Mouse (Mus musculus): Measurements from ENCODE around the gene Olfr1410. TPM values are rescaled to one million over a fixed set of nuclear protein-coding genes. Genes with fewer than 3 reads are reported as not detected.

Olfr1410 gene
- polyA plus RNA-seq, 1 experiment from 2014 or later, result not detected

DNA sequence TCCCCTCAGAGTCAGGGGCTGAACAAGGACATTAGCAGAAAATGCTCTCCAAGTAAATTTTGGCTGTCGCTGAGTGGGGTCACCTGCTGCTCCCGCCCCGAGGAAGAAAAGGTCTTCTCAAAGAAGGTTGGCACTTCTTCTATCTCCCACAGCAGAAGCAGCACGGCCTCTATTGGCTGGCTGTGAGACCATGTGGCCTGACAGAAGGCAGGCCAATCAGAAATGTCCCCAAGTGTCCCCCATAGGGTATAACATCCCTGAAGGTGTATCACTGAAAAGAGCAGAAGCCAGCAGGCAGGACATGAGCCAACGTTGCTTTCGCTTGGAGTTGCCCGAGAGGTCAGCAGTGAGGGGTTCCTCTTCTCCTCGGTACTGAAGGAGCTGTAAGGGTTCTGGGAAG, 30.4 kb downstream of the Olfr1410 start:
- H3K9me3 ChIP-seq (replicated peaks; ENCODE audit: control insufficient read depth, low read length), result no peaks in the 10 kb centered on the region
- no peak overlapping the region for H3K9ac ChIP-seq (ENCODE audit: low read depth, low read length)
- H3K27me3 ChIP-seq (ENCODE audit: control insufficient read depth, insufficient read depth, low read depth, low read length), result no peaks in the 10 kb centered on the region
- H3K27ac ChIP-seq (ENCODE audit: low read length), result no peak overlapping the region
- no peak overlapping the region for H3K4me3 ChIP-seq (ENCODE audit: low read depth, low read length)
- ATAC-seq (ENCODE audit: low read depth), result no peak
- H3K4me1 ChIP-seq (ENCODE audit: control insufficient read depth, low read depth, low read length), result peaks cover 7% of the 10 kb centered on the region
- H3K4me2 ChIP-seq (ENCODE audit: low read depth, low read length), result no peak overlapping the region
- H3K36me3 ChIP-seq (ENCODE audit: control insufficient read depth, insufficient read depth), result no peaks in the 10 kb centered on the region; the same call in 1 of the 2 replicates
- WGBS (ENCODE audit: insufficient replicate concordance), result 75% methylated on average over 8 of the region's 8 CpGs

DNA sequence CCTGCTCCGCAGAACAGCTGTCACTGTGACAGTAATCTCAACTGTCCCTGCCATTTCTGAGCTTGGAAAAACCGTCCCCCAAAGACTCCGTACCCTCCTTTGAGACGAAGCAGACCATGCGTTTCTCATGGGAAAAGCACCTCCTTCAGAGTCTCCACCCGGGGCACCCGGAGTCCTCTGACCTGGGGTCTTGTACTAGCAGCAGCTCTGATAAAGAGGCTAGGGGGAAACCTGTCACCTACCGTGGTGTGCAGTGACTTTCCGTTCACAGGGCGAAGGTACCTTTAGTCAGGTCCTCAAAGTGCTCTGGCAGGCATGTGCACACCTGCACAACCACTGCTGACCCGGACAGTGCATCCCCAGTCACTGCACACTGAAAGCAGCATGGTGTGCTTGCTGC, 31.1 kb downstream of the Olfr1410 start:
- Histone ChIP-seq H3K27ac (ENCODE audit: low read length) (no peak overlapping the region), H3K27me3 (ENCODE audit: control insufficient read depth, insufficient read depth, low read depth, low read length) (no peaks in the 10 kb centered on the region), H3K4me2 (ENCODE audit: low read depth, low read length) (no peak overlapping the region), H3K4me3 (ENCODE audit: low read depth, low read length) (no peak overlapping the region), H3K9ac (ENCODE audit: low read depth, low read length) (no peak overlapping the region), H3K4me1 (ENCODE audit: control insufficient read depth, low read depth, low read length) (peaks cover 7% of the 10 kb centered on the region), H3K9me3 (replicated peaks; ENCODE audit: control insufficient read depth, low read length) (no peaks in the 10 kb centered on the region), H3K36me3 (ENCODE audit: control insufficient read depth, insufficient read depth) (no peaks in the 10 kb centered on the region; the same call in 1 of the 2 replicates)
- ATAC-seq (ENCODE audit: low read depth), result no peak
- WGBS (ENCODE audit: insufficient replicate concordance), result 81% methylated on average over 11 of the region's 11 CpGs

DNA sequence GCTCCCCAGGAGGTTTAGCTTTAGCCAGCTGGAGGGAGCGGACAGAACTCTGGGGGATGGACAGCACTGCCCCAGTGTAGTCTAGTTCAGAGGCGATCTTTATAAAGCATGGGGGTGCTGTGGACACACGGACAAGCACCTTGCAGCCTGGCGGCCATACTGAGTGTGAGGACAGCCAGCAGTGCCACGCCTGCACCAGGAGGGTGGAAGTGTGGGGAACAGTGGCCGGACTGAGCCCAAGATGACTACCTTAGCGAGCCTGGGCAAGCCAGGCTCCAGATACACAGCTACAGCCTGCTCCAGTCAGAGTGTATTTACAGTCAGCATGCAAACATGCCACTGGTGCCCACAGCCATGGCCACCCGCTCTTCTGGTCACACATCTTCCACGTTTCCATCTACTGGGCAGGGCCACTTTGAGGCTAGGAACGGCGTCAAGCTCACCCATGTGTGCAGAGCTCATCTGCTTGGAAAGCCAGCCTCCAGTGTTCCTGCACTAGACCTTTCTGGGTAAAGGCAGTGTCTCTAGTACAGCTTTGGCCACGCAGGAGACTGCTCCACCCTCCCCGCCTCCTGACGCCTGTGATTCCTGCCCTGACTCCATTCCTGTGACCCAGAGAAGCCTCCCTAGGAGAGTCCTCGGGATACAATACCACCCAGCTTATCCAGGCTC, 32.1 kb downstream of the Olfr1410 start:
- H3K4me1 ChIP-seq (ENCODE audit: control insufficient read depth, low read depth, low read length), result peaks cover 13% of the 10 kb centered on the region
- no peak overlapping the region for H3K4me2 ChIP-seq (ENCODE audit: low read depth, low read length)
- no peaks in the 10 kb centered on the region for H3K9me3 ChIP-seq (replicated peaks; ENCODE audit: control insufficient read depth, low read length)
- no peak overlapping the region for H3K27ac ChIP-seq (ENCODE audit: low read length)
- no peak overlapping the region for H3K9ac ChIP-seq (ENCODE audit: low read depth, low read length)
- H3K4me3 ChIP-seq (ENCODE audit: low read depth, low read length), result no peak overlapping the region
- ATAC-seq (ENCODE audit: low read depth), result no peak
- H3K27me3 ChIP-seq (ENCODE audit: control insufficient read depth, insufficient read depth, low read depth, low read length), result no peaks in the 10 kb centered on the region
- no peaks in the 10 kb centered on the region; the same call in 1 of the 2 replicates for H3K36me3 ChIP-seq (ENCODE audit: control insufficient read depth, insufficient read depth)
- whole genome bisulfite sequencing (ENCODE audit: insufficient replicate concordance), result 75% methylated on average over 15 of the region's 15 CpGs

DNA sequence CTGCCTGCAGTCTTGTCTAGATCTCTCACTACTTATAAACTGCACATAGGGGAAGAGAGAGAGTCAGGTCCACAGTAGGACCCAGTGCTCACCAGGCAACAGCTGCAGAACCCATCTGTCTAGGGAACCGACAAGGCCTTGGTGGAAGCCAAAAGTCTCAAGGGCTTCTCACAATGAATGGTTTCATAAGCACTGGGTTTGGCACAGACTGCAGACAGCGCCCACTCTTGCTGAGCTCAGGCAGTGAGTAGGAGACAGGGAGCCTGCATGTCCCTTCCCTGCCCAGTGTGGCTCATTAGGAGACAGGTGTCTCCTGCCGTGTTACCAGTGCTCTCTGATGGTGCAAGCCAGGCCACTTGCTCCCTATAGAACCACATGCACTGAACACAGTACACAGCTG, 32.6 kb downstream of the Olfr1410 start:
- H3K27me3 ChIP-seq (ENCODE audit: control insufficient read depth, insufficient read depth, low read depth, low read length), result no peaks in the 10 kb centered on the region
- no peak overlapping the region for H3K27ac ChIP-seq (ENCODE audit: low read length)
- H3K4me1 ChIP-seq (ENCODE audit: control insufficient read depth, low read depth, low read length), result peaks cover 13% of the 10 kb centered on the region
- H3K9ac ChIP-seq (ENCODE audit: low read depth, low read length), result no peak overlapping the region
- H3K4me2 ChIP-seq (ENCODE audit: low read depth, low read length), result no peak overlapping the region
- H3K4me3 ChIP-seq (ENCODE audit: low read depth, low read length), result no peak overlapping the region
- no peaks in the 10 kb centered on the region for H3K9me3 ChIP-seq (replicated peaks; ENCODE audit: control insufficient read depth, low read length)
- 82% methylated on average over 3 of the region's 3 CpGs for WGBS (ENCODE audit: insufficient replicate concordance)
- H3K36me3 ChIP-seq (ENCODE audit: control insufficient read depth, insufficient read depth), result no peaks in the 10 kb centered on the region; the same call in 1 of the 2 replicates
- ATAC-seq (ENCODE audit: low read depth), result no peak

DNA sequence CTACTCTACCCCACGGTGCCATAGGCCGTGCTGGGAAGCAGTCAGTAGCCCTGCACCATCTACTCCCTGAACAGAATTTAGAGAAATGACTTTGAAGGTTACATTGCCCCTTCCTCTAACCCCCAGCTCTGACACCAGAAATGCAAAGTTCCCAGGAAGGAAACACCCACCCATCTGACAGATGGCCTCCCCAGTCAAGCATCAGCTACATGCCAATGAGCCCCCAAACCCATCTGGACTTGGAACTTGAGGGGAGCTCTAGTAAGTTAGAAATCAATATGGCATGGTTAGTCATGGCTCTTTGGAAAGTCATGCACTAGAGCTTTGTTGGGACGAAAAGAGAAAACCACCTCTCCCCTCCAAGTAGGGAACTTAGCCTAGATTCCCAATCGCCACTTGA, 33.2 kb downstream of the Olfr1410 start:
- 79% methylated on average over 4 of the region's 4 CpGs for WGBS (ENCODE audit: insufficient replicate concordance)
- Histone ChIP-seq H3K27ac (ENCODE audit: low read length) (no peak overlapping the region), H3K9ac (ENCODE audit: low read depth, low read length) (no peak overlapping the region), H3K4me2 (ENCODE audit: low read depth, low read length) (no peak overlapping the region), H3K4me1 (ENCODE audit: control insufficient read depth, low read depth, low read length) (peaks cover 13% of the 10 kb centered on the region), H3K9me3 (replicated peaks; ENCODE audit: control insufficient read depth, low read length) (no peaks in the 10 kb centered on the region), H3K4me3 (ENCODE audit: low read depth, low read length) (no peak overlapping the region), H3K27me3 (ENCODE audit: control insufficient read depth, insufficient read depth, low read depth, low read length) (no peaks in the 10 kb centered on the region), H3K36me3 (ENCODE audit: control insufficient read depth, insufficient read depth) (no peaks in the 10 kb centered on the region; the same call in 1 of the 2 replicates)
- ATAC-seq (ENCODE audit: low read depth), result no peak

DNA sequence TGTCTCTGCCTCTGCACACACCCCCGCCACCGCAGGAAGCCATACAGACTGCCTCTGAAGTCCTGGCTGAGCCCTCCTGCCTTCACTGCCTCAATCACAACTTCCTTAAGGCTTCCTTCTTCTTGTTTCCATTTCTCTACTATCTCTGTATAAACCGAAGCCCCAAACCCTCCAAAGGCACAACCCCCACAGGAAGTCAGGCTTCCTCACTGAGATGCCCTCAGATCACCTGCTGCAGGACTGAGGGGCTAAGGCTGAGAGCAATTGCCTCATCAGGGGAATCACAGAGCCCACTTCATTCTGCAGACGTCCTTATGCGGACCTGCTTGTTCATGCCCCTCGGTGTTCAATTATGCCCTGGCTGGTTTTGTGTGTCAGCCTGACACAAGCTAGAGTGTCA, 34.8 kb downstream of the Olfr1410 start:
- WGBS (ENCODE audit: insufficient replicate concordance), result 34% methylated on average over 6 of the region's 6 CpGs
- ATAC-seq (ENCODE audit: low read depth), result no peak

DNA sequence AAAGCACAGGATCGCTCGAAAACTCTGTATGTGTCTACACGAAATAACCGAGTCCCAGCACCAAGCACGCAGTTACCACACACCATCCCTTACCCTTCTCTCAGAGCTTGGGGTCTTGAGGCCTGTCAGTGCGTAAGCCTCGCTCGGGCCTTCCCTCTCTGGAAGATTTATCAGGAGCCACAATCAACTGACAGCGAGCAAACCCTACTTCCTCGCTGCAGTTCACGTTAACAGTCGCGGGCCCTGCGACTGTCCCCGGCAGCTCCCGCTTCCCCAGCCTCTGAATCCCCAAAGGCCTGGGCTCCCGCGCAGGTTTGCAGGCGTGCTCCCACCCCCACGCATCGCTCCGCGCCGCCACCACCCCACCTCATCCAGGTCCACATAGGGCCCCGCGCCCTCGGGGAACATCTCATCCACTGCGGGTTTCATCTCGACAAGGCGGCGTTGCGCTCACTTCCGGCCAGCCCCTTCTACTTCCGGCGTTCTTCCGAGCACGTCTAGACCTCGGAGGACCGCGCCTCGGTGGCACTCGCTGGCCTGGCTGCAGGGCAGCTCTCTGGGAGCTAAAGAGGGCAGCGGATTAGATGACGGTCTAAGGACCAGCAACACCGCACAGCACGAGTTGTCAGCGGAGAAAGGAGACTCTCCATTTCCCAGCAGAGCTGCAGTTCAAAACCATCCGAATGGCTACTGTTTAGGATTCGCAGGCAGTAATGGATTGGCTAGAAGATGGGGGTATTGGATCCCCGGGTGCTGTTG, 36.1 kb downstream of the Olfr1410 start, which contains the start of gene Cops9:
Gene Cops9, minus strand, starts transcription at position 472 of the 759 bp plus-strand sequence.
- Histone ChIP-seq H3K36me3 (ENCODE audit: control insufficient read depth, insufficient read depth) (no peaks in the 10 kb centered on the region; the same call in 1 of the 2 replicates), H3K9ac (ENCODE audit: low read depth, low read length) (peak within 1 kb of the TSS; percentile 90), H3K27me3 (ENCODE audit: control insufficient read depth, insufficient read depth, low read depth, low read length) (no peaks in the 10 kb centered on the region), H3K4me2 (ENCODE audit: low read depth, low read length) (peak within 1 kb of the TSS; percentile 63), H3K4me3 (ENCODE audit: low read depth, low read length) (peak within 1 kb of the TSS; percentile 88), H3K9me3 (replicated peaks; ENCODE audit: control insufficient read depth, low read length) (no peaks in the 10 kb centered on the region), H3K4me1 (ENCODE audit: control insufficient read depth, low read depth, low read length) (peaks cover 13% of the 10 kb centered on the region), H3K27ac (ENCODE audit: low read length) (peak within 1 kb of the TSS; percentile 48; the same call in 1 of the 2 replicates)
- peak; percentile 91 for ATAC-seq (ENCODE audit: low read depth)
- WGBS (ENCODE audit: insufficient replicate concordance), result 2% methylated on average over 50 of the region's 50 CpGs

More for the DNA sequence above, 34.8 kb downstream of the Olfr1410 start:
- Histone ChIP-seq H3K36me3 (ENCODE audit: control insufficient read depth, insufficient read depth) (no peaks in the 10 kb centered on the region; the same call in 1 of the 2 replicates), H3K4me2 (ENCODE audit: low read depth, low read length) (peak overlapping the region; percentile 63), H3K27me3 (ENCODE audit: control insufficient read depth, insufficient read depth, low read depth, low read length) (no peaks in the 10 kb centered on the region), H3K4me3 (ENCODE audit: low read depth, low read length) (peak overlapping the region; percentile 88; the same call in 1 of the 2 replicates), H3K9me3 (replicated peaks; ENCODE audit: control insufficient read depth, low read length) (no peaks in the 10 kb centered on the region), H3K9ac (ENCODE audit: low read depth, low read length) (no peak overlapping the region), H3K27ac (ENCODE audit: low read length) (0 out of 2 replicates have a peak overlapping the region, but pooled peaks have one; percentile 33), H3K4me1 (ENCODE audit: control insufficient read depth, low read depth, low read length) (peaks cover 13% of the 10 kb centered on the region)

DNA sequence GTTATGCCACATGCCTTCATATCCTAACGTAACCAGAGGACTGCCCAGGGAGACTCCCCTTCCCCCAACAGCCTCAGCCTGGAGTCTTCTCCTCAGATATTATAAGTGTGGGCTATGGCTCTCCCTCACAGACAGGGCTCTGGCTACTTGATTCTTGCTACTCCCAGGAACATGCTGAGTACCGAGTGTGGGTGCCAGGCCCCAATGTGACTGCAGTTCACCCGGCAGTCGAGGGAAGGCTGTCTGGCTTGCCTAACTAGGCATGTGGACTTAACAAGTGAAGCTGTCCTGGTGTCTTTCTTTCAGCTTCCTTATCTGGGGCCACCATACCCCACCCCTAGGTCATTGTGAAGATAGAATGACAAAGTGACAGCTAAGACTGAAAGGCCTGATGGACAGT, 38.1 kb downstream of the Olfr1410 start:
- H3K27me3 ChIP-seq (ENCODE audit: control insufficient read depth, insufficient read depth, low read depth, low read length), result no peaks in the 10 kb centered on the region
- no peak for ATAC-seq (ENCODE audit: low read depth)

DNA sequence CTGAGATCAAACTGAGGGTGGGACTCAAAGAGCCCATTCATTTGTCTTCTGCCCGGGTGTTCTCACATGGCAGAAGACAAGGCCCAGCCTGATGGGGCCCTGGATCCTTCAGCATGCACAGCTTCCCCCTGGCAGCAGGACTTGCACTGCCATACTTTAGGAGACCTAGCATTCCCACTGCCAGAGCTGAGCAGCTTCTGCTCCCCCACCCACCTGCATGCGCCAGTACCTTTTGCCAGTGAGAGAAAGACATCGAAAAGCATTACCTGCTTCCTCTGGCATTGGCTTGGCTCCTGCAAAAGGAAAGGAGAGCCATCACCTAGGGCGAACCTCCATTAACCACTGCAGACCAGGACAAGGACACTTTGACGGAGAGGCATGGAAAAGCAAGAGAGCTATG, 39.3 kb downstream of the Olfr1410 start:
- Histone ChIP-seq H3K27me3 (ENCODE audit: control insufficient read depth, insufficient read depth, low read depth, low read length) (no peaks in the 10 kb centered on the region), H3K9me3 (replicated peaks; ENCODE audit: control insufficient read depth, low read length) (no peaks in the 10 kb centered on the region), H3K9ac (ENCODE audit: low read depth, low read length) (no peak overlapping the region), H3K4me3 (ENCODE audit: low read depth, low read length) (no peak overlapping the region), H3K27ac (ENCODE audit: low read length) (no peak overlapping the region), H3K4me1 (ENCODE audit: control insufficient read depth, low read depth, low read length) (peaks cover 16% of the 10 kb centered on the region), H3K36me3 (ENCODE audit: control insufficient read depth, insufficient read depth) (no peaks in the 10 kb centered on the region), H3K4me2 (ENCODE audit: low read depth, low read length) (no peak overlapping the region)
- ATAC-seq (ENCODE audit: low read depth), result no peak
- WGBS (ENCODE audit: insufficient replicate concordance), result 71% methylated on average over 5 of the region's 5 CpGs

More for the DNA sequence above, 38.1 kb downstream of the Olfr1410 start:
- Histone ChIP-seq H3K4me2 (ENCODE audit: low read depth, low read length) (no peak overlapping the region), H3K4me3 (ENCODE audit: low read depth, low read length) (no peak overlapping the region), H3K9me3 (replicated peaks; ENCODE audit: control insufficient read depth, low read length) (no peaks in the 10 kb centered on the region), H3K36me3 (ENCODE audit: control insufficient read depth, insufficient read depth) (no peaks in the 10 kb centered on the region), H3K9ac (ENCODE audit: low read depth, low read length) (no peak overlapping the region), H3K4me1 (ENCODE audit: control insufficient read depth, low read depth, low read length) (peaks cover 16% of the 10 kb centered on the region), H3K27ac (ENCODE audit: low read length) (no peak overlapping the region)
- WGBS (ENCODE audit: insufficient replicate concordance), result 52% methylated on average over 4 of the region's 4 CpGs

Data from liver, embryonic 16.5 days (tissue).